Mouse (Mus musculus): ENCODE measurements at regions not wholly inside any gene's neighbourhood (a gene's known extent, or its start where the extent isn't known, plus 50 kb on each side); places are given as distances from the start of the nearest gene placed in this dataset.

- no peak for TF ChIP-seq CTCF (conservative IDR thresholded peaks at IDR 0.05; ENCODE audit: insufficient read depth, insufficient read length, low read depth, low read length)
- TF ChIP-seq POLR2A (IDR thresholded peaks at IDR 0.05; ENCODE audit: low read depth, low read length), result no peak
These were observed 168.6 kb downstream of the Pten start for GRCm38 (mm10) chr19:32925628-32926505.
